Mouse (Mus musculus): ENCODE measurements around the gene Med10. TPM values are rescaled to one million over a fixed set of nuclear protein-coding genes. Genes with fewer than 3 reads are reported as not detected.
A peak's percentile ranks its signal among the peaks of the same experiment; 100 is the strongest.

Gene Med10
- polyA plus RNA-seq, 1 experiment, result 182 TPM

- Histone ChIP-seq H3K4me3 (ENCODE audit: control insufficient read depth, low read depth, low read length) (peak overlapping the region; percentile 95), H3K27ac (ENCODE audit: control insufficient read depth, insufficient read depth, low read depth, low read length) (peak overlapping the region; percentile 87), H3K27me3 (ENCODE audit: control insufficient read depth, insufficient read depth, low read length) (no peaks in the 10 kb centered on the region), H3K36me3 (ENCODE audit: control insufficient read depth, insufficient read depth, low read length) (peaks cover 4% of the 10 kb centered on the region), H3K4me1 (ENCODE audit: control insufficient read depth, insufficient read depth, low read length) (peaks cover 10% of the 10 kb centered on the region)
- TF ChIP-seq CTCF (IDR thresholded peaks at IDR 0.05; ENCODE audit: control insufficient read depth, insufficient read depth, insufficient replicate concordance, low read depth, low read length), result no peak
- TF ChIP-seq POLR2A (IDR thresholded peaks at IDR 0.05; ENCODE audit: control insufficient read depth, low read depth, low read length), result 0 out of 2 replicates have a peak, but pooled peaks have one; percentile 6
These were observed 8.9 kb downstream of the Med10 start for GRCm38 (mm10) chr13:69810936-69811680.

- Histone ChIP-seq H3K27ac (ENCODE audit: control insufficient read depth, insufficient read depth, low read depth, low read length) (no peak overlapping the region), H3K36me3 (ENCODE audit: control insufficient read depth, insufficient read depth, low read length) (peaks cover 4% of the 10 kb centered on the region), H3K4me1 (ENCODE audit: control insufficient read depth, insufficient read depth, low read length) (peaks cover 10% of the 10 kb centered on the region), H3K4me3 (ENCODE audit: control insufficient read depth, low read depth, low read length) (no peak overlapping the region), H3K27me3 (ENCODE audit: control insufficient read depth, insufficient read depth, low read length) (no peaks in the 10 kb centered on the region)
- TF ChIP-seq POLR2A (IDR thresholded peaks at IDR 0.05; ENCODE audit: control insufficient read depth, low read depth, low read length), result no peak
- no peak for TF ChIP-seq CTCF (IDR thresholded peaks at IDR 0.05; ENCODE audit: control insufficient read depth, insufficient read depth, insufficient replicate concordance, low read depth, low read length)
These were observed 11.7 kb downstream of the Med10 start for GRCm38 (mm10) chr13:69813870-69814269.

GRCm38 (mm10) chr13:69818306-69818705 lies 16.1 kb downstream of the Med10 start:
- Histone ChIP-seq H3K27ac (ENCODE audit: control insufficient read depth, insufficient read depth, low read depth, low read length) (no peak overlapping the region), H3K4me3 (ENCODE audit: control insufficient read depth, low read depth, low read length) (no peak overlapping the region), H3K27me3 (ENCODE audit: control insufficient read depth, insufficient read depth, low read length) (no peaks in the 10 kb centered on the region), H3K36me3 (ENCODE audit: control insufficient read depth, insufficient read depth, low read length) (peaks cover 2% of the 10 kb centered on the region; the same call in 1 of the 2 replicates), H3K4me1 (ENCODE audit: control insufficient read depth, insufficient read depth, low read length) (no peaks in the 10 kb centered on the region; the same call in 1 of the 2 replicates)
- no peak for TF ChIP-seq POLR2A (IDR thresholded peaks at IDR 0.05; ENCODE audit: control insufficient read depth, low read depth, low read length)
- TF ChIP-seq CTCF (IDR thresholded peaks at IDR 0.05; ENCODE audit: control insufficient read depth, insufficient read depth, insufficient replicate concordance, low read depth, low read length), result no peak

- H3K4me3 ChIP-seq (ENCODE audit: control insufficient read depth, low read depth, low read length), result no peak overlapping the region
- no peaks in the 10 kb centered on the region for H3K4me1 ChIP-seq (ENCODE audit: control insufficient read depth, insufficient read depth, low read length)
- TF ChIP-seq POLR2A (IDR thresholded peaks at IDR 0.05; ENCODE audit: control insufficient read depth, low read depth, low read length) (no peak), CTCF (IDR thresholded peaks at IDR 0.05; ENCODE audit: control insufficient read depth, insufficient read depth, insufficient replicate concordance, low read depth, low read length) (no peak)
- H3K27me3 ChIP-seq (ENCODE audit: control insufficient read depth, insufficient read depth, low read length), result no peaks in the 10 kb centered on the region
- H3K27ac ChIP-seq (ENCODE audit: control insufficient read depth, insufficient read depth, low read depth, low read length), result no peak overlapping the region
- no peaks in the 10 kb centered on the region for H3K36me3 ChIP-seq (ENCODE audit: control insufficient read depth, insufficient read depth, low read length)
These were observed 19.1 kb downstream of the Med10 start for GRCm38 (mm10) chr13:69821169-69821822.

GRCm38 (mm10) chr13:69823920-69824637 lies 21.9 kb downstream of the Med10 start:
- Histone ChIP-seq H3K36me3 (ENCODE audit: control insufficient read depth, insufficient read depth, low read length) (no peaks in the 10 kb centered on the region), H3K27me3 (ENCODE audit: control insufficient read depth, insufficient read depth, low read length) (no peaks in the 10 kb centered on the region), H3K4me1 (ENCODE audit: control insufficient read depth, insufficient read depth, low read length) (no peaks in the 10 kb centered on the region), H3K27ac (ENCODE audit: control insufficient read depth, insufficient read depth, low read depth, low read length) (no peak overlapping the region), H3K4me3 (ENCODE audit: control insufficient read depth, low read depth, low read length) (no peak overlapping the region)
- TF ChIP-seq CTCF (IDR thresholded peaks at IDR 0.05; ENCODE audit: control insufficient read depth, insufficient read depth, insufficient replicate concordance, low read depth, low read length) (no peak), POLR2A (IDR thresholded peaks at IDR 0.05; ENCODE audit: control insufficient read depth, low read depth, low read length) (no peak)

GRCm38 (mm10) chr13:69825396-69826095 lies 23.4 kb downstream of the Med10 start:
- Histone ChIP-seq H3K4me3 (ENCODE audit: control insufficient read depth, low read depth, low read length) (no peak overlapping the region), H3K27ac (ENCODE audit: control insufficient read depth, insufficient read depth, low read depth, low read length) (no peak overlapping the region), H3K27me3 (ENCODE audit: control insufficient read depth, insufficient read depth, low read length) (no peaks in the 10 kb centered on the region), H3K36me3 (ENCODE audit: control insufficient read depth, insufficient read depth, low read length) (no peaks in the 10 kb centered on the region), H3K4me1 (ENCODE audit: control insufficient read depth, insufficient read depth, low read length) (no peaks in the 10 kb centered on the region)
- TF ChIP-seq POLR2A (IDR thresholded peaks at IDR 0.05; ENCODE audit: control insufficient read depth, low read depth, low read length) (no peak), CTCF (IDR thresholded peaks at IDR 0.05; ENCODE audit: control insufficient read depth, insufficient read depth, insufficient replicate concordance, low read depth, low read length) (no peak)

Measured in testis, adult 2 months (tissue).